Mouse (Mus musculus): Measurements from ENCODE around the gene Nfib.

Gene Nfib

DNA sequence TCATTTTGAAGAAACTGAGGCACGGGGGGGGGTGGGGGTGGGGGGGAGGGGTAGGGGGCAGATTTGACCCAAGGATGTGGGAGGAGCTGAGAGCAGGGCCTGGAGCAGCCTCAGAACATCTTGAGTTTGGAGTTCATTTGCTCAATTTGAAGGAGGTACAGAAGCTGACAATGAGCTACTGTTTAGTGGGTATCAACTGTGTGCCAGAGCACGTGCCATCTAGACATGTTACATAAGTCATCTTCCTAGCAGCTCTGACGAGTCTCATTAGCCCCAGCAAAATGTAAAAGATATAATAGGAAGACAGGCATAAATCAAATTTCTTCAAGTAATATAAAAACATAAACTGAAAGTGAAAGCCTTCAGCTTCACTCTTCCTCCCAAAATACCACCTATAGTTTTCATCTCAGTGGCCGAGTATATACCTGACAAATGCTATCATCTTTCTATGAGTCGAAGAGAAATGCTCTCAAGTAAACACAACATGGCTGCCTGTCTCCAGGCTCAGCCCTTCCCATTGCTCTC is 165.0 kb downstream of the Nfib start:
- WGBS = 35% methylated on average over 5 of the region's 5 CpGs

DNA sequence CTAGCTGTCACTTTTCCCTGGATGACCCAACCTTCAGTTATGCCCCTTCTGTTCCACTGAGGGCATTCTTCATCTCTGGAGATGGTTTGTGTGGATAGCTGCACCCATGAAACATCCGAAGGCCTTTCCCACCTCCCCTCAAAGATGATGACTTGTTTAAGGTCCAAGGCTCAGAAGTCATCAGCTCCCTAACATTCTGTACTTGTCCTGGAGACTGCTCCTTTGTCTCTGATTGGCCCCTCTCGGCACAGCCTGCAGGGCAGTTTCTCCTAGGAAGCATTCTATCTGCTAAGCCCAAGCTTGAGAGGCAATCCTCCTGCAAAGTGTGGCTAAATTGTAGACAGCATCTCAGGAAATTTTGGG is 165.5 kb downstream of the Nfib start:
- 53% methylated on average over 2 of the region's 2 CpGs for WGBS

DNA sequence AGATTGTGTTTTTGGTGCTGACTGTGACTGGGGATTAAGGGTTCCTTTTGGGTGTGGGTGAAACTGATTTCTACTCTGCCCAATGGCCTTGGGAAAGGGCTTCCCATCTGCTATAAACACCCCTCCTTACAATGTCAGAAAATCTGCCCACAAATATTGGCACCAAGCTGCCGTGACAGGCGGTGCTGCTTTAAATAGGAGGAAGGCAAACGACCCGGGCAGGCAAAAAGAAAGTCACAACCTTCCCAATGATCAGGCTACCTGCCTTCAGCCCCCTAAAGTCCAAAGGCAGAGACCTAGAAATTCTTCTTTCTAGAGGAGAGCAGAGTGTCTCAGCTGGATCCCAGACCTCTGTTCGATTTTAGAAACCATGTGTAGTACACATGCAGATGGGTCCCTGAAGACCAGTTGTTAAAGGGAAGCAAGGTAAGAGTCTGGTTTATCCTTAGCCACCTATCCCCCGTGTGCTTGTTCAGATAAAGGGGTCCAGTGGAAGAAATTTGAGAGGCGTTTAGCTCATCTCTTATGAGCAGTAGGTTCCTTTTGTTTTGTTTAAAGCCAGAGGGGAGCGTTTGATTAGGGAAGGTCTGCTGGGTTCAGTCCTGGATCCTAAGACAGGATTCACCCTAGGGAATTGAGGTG is 166.0 kb downstream of the Nfib start:
- 41% methylated on average over 8 of the region's 8 CpGs for WGBS

DNA sequence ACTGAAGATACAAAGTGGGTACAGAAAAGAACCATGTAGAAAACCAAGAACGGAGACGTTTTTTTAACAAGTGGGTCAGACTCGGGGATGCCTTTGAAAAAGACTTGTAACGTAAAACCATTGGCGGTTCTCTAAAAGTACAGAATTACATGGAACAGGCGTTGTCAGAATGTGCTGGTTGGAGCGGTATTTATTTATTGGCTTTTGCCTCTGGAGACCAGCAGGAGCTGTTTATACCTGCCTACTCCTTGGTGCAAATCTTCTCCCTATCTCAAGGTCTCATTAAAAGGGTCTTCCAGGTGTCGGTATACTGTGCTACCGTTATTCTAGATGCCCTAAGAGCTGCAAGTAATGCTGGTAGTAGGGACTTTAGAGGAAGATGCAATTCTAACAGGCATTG is 166.7 kb downstream of the Nfib start:
- WGBS = 19% methylated on average over 9 of the region's 9 CpGs

DNA sequence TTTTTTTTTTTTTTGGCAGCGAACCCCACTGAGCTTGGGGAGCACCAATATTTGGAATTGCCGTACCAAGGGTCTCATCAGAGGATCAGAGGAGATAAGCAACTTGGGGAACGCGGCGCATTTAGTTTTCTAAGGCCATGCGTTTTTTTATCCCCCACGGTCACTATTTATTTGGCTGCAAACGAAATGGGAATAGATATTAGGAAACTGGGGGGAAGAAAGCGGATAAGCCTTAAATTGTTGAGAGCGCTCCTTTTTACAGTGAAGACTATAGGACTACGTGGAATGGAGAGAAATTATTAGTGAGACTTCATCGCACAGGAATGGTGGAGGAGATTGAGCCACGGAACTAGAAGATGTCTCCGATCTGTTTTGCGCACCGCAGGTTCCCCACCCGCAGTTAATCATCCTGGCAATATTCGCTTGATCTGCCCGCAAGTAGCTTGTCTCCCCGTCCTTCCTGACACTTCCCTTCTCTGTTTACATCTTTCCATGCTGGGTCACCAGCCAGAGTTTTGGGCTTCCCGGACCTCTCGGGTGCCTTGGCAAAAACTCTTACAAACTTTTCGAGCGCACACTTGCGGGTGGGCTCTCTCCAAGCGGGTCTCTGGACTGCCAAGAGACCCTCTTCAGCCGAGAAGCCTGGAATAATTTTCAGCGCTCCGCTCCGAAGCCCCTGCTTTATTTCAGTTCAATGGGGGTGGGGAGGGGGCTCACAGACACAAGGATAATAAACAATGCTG is 167.3 kb downstream of the Nfib start:
- 9% methylated on average over 30 of the region's 30 CpGs for WGBS

DNA sequence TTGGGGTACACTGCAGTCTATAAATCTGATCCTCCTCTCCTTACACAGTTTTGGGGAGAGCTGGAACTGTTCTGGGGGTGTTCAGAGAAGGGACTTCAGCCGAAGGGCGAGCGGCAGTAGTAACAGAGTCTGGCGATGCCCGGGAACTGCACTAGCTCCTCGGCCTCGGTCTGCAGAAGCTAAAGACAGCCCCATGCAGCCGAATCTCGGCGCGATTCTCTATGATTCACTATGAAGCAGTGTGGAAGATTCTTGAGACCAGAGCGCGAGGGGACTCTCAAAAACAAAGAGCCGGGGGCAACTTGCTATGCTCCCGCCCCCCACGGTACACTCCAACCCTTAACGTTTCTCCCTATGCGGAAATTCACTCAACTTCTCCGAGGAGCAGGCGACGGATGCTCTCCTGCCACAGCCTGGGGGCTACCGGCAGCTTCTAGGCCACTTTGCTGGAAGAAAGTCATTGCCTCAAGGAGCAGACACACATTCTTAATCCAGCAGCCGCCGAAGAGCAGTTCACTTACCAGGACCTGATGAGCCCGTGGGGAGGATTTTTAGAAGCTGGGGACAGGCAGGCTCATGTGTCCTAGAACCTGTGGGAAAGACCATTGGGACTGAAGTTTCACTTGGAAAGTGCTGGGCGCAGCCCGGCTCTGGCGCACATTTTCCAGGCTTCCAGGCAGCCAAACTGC is 168.1 kb downstream of the Nfib start:
- 6% methylated on average over 28 of the region's 28 CpGs for WGBS

DNA sequence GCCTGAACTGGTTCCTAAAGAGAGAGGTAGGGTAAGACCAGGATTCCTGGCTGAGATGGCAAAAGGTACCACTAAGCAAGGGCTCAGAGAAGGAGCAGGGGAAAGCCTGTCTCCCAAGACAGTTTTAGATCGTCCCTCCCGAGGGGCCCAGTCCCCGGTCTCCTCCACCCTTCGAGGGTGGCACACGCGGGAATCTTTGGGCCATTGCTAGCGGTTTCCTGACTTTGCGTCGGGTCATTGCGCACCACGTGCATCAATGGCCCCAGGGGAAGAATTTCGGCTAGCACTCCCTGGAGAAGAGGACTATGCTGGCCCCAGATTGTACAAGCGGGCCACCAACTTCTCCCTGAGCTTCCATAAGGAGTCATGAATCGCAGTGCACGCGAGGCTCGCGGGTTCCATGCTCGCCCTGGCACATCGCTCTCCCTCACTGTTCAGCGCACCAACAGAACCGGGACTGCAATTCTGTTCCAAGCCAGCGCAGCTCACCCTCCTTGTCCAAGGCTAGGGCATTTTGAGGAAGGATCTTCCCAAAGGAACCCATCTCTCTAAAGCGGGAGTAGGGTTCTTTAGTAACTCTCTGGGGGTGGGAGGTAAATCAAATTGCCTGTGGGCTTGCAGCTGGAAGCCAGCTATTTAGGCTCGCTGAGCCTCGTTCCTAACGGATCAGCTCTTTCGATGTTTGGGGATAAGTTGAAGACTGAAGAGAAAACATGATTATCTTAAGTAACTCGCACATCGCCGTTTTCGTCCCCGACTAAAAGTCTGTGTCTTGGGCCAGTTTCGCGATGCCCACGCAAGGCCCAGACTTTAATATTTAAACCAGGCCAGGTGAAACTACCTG is 168.9 kb downstream of the Nfib start:
- 25% methylated on average over 36 of the region's 36 CpGs for WGBS

DNA sequence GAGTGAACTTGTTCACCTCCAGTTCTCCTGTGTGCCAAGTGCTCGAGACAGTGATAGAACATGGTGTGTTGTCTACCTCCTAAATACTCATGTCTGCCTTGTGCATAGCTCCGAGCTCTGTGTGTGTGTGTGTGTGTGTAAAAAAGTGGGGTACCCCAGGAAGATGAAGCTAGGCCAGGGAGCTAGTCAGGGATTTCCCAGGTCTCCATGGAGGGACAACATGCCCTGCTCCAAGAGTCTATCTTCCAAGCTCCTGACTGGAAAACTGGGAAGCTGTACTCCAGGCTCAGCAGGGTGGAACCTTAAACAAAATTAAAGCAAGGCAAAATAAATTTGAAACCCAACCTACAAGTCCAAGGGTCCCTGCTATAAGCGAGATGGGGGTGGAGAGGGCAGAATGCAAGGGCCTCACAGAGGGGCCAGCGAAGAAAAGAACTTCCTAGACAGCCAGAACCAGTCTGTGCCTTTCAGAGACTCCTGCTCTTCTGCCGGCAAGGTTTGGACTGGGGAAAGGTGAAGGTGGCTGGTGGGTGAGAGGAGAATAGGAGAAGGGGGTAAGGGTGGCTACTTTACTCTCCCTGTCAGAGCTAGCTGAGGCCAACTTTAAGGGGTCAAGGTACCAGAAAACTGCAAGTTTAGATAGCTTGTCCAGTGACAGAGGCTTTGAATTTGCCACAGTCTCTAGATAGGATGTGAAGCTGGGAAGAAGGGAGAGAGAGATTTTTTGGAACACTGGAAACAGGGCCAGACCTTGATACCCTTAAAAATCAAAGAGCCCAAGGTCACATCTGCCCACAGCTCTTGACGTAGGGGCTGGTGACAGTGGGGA is 169.7 kb downstream of the Nfib start:
- 62% methylated on average over 6 of the region's 6 CpGs for WGBS

DNA sequence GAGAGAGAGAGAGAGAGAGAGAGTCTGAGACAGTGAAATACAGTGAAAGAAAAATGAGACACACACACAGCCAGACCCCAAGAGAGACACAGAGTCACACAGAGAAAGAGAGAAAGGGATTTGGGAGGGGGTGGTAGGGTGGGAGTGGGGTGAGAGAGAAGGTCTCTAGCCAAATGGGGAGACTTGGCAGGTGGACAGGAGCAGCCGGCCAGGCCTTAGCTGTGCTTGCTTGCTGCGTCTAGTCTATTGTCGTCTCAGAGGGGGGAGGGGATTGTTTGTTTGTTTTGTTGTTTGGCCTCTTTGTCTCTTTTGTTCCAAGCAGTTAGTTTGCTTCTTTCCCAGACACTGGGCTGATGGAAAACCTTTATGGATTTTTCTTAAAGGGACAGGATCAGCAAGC is 172.3 kb downstream of the Nfib start:
- WGBS = 36% methylated on average over 3 of the region's 3 CpGs

DNA sequence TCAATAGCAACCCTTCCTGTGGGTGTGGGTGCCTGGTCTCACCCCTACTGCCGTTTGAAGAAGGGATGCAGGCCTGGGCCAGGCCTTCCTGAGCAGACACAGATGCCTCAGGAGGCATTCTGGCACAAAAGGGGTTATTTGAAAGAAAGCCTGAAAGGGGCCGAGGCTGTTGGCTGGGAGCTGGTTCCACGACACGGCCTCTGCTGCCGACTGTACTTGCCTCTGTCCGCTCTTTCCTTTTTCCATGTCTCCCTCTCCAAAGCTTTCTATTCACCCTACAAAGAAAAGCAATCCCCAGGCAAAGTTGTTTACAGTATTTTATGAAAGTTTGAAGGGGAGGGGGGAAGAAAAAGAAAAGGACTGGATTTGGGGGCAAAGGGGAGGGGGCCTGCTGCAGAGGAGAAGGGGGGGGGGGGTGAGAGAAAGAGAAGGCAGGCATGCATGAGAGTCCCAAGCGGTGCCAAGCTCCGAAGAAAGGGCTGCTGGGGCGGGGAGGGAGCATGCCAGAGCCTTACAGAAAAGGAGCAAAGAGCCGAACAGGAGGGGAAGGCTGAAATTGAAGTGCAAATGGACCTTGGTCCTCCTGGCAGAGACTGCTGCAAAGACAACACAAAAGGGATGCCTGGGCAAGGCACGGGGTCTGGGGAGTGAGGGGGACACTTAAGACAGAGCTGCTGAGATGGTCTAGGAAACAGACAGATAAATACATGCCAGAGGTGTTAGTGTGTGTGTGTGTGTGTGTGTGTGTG is 172.9 kb downstream of the Nfib start:
- 31% methylated on average over 11 of the region's 11 CpGs for WGBS

DNA sequence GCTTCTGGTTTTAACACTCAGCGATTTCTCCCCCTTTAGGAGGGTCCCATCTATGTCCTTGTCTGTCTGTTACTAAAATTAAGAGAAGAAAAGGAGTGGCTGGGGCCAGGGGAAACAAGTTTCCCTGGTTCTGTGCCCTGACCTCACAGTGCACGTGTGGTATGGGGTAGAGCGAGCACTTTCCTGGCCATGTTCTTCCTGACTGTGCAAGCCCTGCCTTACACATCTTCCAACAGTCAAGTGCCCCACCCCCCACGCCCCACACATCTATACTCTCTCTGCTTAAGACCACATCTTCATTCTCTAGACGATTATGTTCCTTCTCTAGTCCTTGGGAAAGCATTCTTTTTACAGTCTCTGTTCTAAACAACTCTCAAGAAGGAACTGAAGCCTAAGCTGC is 173.6 kb downstream of the Nfib start:
- WGBS = 48% methylated on average over 5 of the region's 5 CpGs

DNA sequence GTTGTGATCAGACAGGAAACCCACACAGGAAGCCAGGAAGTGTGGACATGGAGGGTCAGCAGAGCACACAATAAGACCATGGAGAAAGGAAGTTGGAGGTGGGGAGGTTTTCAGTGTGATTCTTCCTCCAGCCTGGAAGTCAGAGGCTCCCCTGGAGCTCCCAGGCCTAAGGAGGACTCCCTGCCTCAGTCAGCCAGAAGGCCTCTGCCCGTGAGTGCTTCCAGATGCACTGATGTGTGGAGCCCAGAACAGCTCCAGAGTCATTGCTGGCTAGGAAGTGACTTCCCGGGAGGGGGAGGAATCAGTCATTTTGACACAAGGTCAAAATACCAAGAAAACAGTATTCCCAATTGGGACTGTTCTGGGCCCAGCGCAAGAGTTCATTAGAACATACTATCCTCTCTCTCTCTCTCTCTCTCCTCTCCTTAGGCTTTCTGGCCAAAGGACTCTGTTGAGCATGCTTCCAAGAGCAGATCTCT is 174.6 kb downstream of the Nfib start:
- 68% methylated on average over 3 of the region's 3 CpGs for WGBS

DNA sequence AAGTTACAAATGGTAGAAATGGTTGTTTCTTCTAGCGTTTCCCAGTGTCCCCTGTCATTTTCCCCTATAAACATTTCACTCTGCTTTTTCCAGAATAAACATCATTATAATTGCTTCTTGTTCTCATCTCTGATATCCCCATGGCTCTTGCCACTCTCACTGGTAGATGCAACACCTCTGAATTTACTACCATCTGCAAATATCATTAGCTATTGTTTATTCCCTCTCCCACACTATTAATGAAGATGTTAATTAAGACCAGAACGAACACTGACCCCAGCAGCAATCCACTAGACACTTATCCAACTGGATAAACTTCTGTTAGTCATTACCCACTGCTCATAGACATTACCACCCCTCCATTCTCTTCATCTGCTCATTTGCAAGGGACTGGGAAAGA is 176.6 kb downstream of the Nfib start:
- 79% methylated on average over 2 of the region's 2 CpGs for WGBS

DNA sequence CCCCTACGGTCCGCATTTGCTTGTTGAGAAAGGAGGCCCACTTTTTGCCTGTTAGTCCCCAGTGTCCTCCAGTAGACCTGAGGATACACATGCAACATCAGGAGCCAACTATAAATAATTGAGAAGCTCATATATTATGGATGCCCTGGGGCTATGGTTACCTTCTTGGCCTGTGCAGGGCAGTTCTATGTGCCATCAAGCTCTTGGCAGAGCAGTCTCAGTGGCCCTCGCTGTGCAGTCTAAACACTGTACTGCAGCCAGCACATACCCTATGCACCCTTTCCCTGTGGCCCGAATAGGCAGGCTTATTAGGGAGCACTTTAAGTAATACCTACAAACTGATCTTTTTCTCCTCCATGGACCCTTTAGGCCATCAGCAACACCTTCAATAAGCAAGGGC is 185.6 kb downstream of the Nfib start:
- 88% methylated on average over 4 of the region's 4 CpGs for WGBS

DNA sequence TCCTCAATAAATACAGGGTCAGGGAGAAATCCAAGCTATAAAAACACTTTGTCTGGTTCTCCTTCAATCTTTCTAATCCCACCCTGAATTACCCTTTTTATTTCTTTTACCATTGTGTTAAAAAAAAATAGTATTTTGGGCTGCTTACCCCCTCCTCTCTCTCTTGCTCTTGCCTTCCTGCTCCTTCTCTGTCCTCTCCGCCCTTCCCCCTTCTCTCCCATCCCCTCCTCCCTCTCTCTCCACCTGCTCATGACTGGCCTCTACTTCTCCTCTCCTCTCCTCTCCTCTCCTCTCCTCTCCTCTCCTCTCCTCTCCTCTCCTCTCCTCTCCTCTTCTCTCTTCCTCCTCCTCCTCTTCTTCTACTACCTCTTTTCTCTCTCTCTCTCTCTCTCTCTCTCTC is 187.4 kb downstream of the Nfib start:
- WGBS = 81% methylated on average over 1 of the region's 1 CpGs

DNA sequence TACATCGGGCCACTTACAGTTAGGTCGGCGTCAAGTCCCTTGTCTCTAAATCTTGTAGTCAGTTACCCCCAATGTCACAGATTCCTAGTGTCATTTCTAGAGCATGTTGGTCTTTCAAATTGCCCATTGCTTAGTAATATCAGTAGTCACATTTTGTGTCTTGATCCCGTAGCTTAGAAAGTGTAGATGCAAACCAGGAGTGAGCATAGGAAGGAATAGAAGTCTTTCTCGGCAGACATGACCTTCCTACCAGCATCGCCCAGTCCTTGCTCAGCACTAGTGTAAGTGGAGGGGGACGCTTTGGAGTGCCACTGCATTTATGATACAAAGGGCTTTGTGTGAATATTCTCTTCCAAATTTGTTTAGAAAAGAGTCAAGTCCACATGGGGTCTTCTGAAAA is 188.2 kb downstream of the Nfib start:
- WGBS = 68% methylated on average over 7 of the region's 7 CpGs

DNA sequence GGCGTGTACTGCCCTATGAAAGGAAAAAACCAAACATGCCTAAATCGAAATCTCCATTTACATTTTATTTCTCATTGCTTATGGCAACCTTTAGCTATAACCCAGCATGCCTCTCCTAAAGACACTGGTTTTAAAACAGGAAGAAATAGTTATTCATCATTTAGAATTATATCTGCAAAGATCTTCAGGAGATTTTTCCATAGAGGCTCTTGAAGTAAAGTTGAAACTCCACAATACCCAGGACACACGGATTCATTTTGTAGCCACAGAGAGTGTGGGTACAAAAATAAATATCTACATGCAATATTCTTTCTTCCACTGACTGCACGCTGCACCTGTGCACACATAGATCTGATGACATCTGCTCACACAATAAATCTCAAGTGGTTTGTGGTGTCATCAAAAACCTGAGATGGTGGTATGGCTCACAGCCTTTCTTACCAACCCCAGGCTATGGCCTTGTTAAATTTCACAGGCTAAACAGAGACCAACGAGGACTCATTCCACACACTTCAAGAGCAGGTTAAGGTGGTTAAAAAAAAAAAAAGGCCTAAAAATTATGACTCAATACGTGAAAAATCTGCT is 189.2 kb downstream of the Nfib start:
- WGBS = 76% methylated on average over 6 of the region's 6 CpGs

DNA sequence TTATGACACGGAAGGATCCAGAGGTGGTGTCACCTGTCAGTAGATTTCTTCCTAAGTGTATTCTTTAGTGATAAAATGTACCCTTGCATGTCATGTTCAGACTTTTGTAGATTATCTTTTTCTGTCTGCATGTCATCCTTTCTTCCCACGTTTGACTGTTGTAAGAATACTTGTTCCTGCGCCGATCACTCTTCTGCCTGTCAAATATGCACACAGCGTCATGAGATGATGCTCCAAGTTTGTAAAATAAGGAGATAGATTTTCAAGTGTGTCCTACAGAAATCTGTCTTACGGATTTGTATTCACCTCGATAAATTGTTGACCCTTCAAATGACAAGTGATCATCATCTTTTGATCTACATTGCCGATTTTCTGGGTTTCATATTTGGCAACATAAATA is 190.6 kb downstream of the Nfib start:
- WGBS = 58% methylated on average over 8 of the region's 8 CpGs

DNA sequence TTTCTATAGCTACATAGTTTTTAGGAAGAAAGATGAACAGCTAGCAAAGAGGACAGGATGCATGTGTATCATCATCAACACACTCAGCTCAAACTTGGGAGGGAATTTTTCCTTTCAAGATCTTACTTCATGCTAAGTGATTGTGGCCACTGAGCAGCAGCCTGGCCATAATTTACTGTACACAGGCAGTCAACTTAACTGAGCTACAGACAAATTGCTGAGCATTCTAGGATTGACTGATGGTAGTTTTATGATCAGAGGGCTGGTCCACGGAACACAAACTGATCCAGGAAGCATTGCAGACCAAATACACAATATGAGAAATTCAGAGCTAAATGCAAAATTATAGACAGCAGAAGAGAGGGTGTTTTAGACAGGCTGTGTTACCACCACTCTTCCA is 191.2 kb downstream of the Nfib start:
- 45% methylated on average over 1 of the region's 1 CpGs for WGBS

DNA sequence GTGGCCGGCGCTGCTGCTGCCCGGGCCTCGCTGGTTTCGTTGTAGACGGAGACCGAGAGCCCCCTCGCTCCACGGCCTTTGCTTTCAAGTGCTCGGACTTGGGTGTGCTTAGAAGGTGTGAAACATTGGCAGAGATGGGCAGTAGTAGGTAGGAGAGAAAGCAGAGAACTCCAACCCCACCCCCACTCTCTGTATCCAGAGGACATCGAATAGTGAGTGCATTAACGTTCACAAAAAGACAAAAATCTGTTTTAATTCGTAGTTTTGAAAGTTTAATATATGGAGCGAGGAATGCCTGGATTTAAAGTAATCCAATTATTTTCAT is 192.2 kb downstream of the Nfib start:
- WGBS = 1% methylated on average over 14 of the region's 14 CpGs
